Mouse (Mus musculus) kidney, adult 8-10 months (tissue): ENCODE data around the gene Celf2.

Experiments
- DNase-seq, 2 experiments: peaks; one replicate each; pipeline ENCODE4 v3.0.0; 2022

Celf2 gene

DNA sequence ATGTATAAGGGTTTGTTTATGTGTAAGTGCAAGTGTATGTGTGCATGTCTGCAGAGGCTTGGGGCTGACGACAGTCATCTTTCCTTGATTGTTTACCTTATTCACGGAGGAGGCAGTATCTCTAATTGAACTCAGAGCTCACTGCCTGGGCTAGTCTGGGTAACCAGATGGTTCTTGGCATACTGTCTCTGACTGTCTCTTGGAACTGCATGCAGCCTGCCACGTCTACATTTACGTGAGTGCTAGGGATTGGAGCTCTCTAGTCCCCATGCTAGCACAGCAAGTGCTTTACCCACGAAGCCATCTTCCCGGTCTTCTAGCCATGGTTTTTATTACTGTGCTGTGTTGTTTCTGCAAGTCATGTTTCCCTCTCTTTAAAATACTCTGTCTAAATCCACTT is 855.6 kb downstream of the Celf2 start:
- DNase-seq = no peak

DNA sequence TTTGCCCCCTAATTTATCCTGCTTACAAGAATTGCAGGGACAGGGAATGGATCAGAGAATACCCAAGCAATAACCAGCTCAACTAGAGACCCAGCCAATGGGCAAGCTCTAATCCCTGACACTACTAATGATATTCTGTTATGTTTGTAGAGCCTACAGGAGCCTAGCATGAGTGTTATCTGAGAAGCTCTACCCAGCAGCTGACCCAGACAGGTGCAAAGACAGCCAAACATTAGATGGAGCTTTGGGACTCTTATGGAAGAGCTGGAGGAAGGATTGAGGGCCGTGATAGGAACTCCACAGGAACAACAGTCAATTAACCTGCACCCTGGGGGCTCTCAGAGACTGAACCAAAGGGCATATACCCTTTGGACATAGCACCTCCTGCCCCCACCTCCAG is 857.7 kb downstream of the Celf2 start:
- no peak for DNase-seq

DNA sequence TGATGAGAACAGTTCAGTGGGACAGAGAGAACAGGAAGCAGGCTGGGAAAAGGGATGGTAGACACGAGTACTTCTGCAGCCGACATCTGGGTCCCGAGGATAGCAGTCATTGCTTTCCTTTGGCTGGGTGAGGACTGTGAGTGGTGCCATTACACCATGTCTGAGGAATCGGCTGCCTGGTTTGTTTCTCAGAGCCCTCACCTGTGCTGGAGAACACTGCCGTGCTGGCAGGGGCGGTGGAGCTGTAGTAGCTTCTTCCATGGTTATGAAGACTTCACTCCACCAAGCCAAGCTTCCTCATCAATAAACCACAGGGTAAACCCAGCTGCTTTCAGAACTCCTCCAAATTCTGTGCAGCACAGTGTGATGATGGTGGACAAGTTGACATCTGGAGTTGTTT is 860.5 kb downstream of the Celf2 start:
- no peak for DNase-seq

DNA sequence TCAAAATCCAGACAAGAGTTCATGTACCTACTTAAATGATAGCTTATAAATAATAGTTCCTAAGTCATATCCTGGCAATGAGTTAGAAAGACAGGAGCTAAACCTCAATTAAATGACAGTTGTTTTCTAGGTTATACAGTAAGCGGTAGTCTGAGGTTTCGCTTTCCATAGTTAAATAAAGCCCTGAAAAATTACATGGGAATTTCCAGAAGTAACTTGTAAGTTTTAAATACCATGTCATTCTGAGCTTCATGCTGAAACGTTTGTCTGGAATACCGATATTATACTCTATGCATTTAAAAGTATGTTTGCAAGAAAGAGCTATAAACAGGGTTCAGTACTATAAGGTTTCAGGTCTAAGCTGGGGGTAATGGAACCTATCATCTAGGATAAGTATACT is 862.3 kb downstream of the Celf2 start:
- no peak for DNase-seq

DNA sequence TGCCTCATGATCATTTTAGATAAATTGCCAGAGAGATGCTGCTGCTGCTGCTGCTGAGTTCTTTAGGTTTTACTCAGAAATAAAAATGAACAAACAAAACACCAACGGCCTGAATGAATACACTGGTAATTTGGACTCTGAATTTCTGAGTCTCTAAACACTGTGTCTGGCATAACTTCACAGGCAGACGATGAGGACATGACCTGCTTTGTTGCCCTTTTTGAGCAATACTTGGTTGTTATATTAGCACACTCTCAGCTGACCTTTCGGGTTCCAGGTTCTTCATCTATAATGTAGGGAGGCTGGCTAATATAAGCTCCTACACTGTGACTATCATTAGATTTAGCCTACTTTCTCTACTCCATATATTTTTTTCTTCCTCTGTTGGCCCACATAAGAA is 863.0 kb downstream of the Celf2 start:
- DNase-seq = no peak

DNA sequence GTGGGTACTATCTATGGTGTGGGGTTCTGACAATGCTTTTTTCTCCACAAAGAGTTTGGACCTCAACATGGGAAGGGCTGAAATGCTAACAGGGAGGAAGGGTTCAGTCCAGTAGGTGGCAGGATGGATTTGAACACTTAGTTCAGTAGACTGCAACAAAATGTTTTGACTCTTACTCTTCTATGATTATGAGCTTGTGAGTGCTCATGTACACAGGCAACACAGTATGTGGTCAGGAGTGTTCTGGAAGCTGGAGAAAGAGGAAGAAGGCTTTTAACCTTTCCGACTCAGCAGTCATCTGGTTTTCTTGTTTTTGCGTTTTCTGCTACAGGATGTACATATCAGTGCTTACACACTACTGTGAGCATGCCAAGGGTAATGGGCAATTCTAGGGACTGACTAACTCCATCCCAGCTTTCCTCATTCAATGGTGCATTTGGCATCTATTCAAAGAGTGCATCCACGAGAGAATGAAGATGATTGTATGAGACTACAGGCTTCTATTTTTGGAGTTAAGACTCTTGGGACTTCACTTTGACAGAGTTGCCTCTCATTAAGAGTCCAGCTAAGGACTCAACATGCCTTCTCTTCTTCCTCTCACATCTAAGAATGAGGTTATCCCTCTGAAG is 867.0 kb downstream of the Celf2 start:
- no peak for DNase-seq

DNA sequence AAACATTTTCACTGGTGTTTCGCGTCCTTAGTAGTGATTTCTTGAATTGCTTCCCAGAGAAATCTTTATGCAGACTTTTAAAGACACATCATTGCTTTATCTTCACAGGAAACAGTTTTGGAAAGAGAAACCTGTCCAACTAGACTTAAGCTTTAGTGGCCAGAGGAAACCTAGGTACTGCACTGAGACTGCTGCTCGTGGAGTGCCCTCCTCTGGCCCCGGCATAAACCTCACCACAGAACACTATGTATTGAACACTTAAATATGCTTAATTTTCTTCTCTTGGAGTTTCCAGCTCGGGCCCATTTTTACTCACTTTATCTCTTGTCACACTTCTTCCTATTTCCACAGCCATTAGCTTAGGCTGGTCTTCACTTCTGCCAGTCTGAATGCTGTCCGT is 870.0 kb downstream of the Celf2 start:
- DNase-seq = no peak

DNA sequence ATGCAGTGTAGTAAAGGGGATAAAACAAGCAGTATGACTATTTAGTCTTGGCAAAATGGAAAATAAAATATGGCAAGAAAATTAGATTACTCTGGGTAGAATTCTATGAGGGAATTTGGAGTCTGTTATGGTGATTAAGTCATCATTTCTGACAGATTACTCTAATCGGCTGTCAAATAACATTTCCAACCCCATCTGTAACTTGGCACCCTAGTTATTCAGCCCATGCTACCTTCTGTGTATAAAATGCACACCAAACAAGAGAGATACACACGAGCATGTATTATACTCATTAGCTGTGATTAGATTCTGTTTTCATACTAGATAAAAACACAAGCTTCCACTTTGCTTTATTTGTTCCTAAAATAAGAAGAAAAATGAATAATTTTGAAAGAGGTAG is 872.2 kb downstream of the Celf2 start:
- DNase-seq = no peak

DNA sequence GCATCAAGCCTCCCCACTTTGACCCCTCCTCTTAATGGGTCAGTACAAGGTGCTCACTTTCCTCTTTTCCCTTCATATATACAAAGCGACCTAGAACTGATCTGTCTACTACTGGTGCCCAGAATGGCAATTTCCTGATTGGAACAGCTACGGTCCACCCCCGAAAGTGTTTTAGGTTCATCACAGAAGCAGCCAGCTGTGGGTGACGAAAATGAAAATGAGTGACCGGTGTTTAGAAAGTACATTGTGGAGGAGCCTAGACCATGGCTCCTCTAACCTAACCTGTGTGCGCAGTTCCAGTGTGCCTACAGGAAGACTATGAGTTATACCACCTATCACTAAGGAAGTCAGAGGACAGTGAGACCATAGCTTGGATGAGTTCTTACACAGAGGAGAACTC is 874.5 kb downstream of the Celf2 start:
- DNase-seq = no peak

DNA sequence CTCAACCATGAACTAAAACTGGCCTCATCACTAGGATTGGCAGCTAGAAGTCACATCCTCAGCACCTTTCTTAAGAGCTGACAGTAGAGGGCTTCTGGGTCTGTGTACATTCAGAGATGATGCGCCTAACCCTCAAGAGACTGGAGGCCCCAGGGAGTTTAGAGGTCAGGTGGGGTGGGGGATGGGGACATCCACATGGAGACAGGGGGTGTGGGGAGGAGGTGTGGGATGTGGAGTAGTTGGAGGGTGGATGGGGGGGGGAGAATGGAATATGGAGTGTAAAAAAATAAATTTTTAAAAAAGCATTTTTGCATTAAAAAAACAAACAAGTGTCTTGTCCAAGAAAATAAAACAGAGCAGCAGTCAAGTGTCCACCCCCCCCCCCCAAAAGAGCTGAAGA is 876.2 kb downstream of the Celf2 start:
- DNase-seq = no peak

DNA sequence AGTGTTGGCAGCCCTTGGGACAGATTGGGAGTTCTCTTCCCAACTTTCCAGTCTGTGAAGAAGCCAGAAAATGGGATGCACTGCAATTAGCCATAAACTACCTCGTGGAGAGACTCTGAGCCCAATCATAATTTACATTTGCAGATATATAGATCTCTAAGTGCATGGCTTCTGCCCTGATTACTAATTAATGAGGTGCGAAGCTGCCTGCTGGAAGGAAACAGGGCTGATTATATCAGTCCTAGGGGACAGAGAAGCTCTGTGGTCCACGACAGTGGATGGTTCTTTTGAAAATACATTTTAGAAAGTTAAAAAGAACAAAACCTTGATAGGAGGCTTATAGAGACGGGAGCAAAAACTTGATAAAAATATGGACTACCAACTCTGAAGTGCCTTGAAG is 885.6 kb downstream of the Celf2 start:
- DNase-seq = no peak

DNA sequence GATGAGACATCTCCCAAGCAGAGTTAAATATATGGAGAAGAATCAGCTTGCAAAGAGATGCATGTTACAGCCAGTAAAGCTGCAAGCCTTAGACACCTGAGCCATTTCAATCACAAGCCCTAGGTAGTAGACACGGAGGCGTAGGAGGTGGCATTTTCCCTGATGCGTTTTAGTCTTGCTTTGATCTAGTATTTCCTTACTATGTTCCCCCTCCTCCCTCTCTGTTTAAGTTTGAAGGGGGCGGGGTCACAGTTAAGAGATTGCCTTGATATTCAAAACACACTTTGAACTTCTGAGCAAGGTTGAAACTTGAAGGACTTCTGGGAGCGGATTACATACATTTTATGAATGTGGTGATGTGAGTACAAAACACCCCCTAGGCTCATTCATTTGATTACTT is 887.3 kb downstream of the Celf2 start:
- no peak for DNase-seq

DNA sequence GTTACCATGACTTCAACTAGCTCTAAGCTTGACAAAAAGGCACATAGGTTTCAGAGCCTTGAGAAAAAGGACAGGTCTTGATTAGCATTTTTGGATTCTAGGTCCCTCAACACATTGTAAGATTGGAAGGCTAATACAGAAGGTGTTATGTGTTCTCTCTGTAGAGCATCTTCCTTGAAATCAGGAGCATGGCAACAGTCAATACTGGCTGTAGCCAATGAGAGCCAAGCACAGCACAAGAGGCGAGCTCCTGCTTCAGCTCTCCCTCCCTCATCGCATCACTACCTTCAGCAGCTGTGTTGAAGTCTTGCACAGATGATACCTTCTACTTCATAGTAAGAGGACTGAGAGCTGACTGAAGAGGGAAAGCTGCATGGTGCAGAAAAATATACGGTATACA is 890.5 kb downstream of the Celf2 start:
- no peak for DNase-seq

DNA sequence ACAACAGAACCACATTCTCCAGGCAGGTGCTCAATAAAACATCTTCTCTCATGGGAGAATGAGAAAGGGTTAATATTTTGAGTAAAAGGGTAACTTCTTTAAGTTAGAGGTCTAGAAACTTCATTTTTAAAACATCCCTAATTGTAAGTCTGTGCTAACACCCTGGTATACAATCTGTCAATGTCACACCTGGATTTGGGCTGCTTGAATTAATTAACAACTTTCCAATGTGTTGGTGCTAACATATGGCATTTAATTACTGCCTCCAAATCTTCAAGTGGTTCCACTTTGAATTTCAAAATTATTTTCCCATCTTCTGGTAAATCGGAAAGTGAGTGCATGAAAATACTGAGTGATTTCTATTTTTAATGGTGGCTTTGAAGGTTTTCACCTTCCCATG is 890.9 kb downstream of the Celf2 start:
- no peak for DNase-seq

DNA sequence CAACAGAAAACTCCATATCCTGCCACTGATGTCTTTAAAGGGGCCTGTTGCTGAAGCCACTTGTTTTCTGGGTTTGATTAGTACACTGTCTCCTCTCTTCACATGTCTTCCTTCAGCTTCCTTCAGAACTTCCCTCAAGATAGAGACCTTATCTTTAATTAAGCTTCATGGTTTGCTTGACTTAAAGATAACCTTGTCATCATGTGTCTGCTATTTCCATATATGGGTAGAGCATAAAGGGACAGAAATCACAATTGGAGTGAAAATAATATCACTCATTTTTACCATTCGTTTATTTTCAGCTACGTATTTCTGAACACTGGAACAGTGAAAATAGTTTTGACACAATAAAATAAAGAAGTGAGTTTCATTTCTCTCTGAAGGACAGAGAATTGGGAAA is 905.0 kb downstream of the Celf2 start:
- DNase-seq = no peak

DNA sequence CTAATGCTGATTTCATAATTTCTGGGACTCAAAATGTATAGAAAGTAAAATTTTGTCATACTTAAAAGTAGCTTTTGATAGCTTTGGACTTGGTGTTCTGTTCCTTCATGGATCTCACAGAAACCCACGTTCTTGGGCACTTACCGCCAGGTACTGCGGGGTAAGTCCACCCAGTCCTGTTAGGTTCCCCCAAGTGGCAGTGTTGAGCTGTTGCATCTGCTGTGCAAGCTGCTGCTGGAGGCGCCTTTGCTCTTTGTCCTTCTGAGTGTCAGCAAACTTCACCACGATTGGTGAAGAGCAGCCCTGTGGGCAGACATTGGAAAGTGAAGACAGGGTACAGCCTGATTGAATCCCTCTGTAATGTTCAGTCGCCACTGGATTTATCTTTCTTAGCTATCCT is 905.5 kb downstream of the Celf2 start:
- no peak for DNase-seq

DNA sequence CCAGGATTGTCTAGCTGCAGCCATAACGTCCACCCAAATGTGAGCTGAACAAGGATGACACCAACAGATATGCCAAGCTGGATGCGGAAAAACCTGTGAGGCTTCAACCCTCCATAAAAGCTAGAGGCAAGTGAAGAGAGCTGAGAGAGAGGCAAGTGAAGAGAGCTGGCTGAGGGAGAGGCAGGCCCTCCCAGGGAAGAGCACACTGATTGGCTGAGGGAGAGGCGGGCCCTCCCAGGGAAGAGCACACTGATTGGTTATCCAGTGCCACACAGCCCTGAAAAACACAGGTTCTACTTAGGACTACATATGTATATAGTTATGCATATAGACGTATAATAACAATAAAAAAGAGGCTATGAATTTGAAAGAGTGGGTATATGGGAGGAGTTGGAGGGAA is 907.2 kb downstream of the Celf2 start:
- DNase-seq = no peak

DNA sequence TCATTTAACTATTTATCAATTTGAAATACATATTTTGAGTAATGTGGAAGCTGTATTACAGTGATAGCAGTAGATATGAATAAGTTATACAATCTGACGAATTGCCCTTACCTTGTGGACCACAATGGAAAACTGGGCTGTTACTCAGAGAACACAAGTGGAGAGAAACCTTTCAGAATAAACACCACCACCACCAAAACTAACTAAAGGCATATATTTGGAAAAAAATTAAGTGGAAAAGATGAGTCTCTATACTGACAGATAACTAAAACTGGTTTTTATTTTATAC is 910.5 kb downstream of the Celf2 start:
- no peak for DNase-seq

DNA sequence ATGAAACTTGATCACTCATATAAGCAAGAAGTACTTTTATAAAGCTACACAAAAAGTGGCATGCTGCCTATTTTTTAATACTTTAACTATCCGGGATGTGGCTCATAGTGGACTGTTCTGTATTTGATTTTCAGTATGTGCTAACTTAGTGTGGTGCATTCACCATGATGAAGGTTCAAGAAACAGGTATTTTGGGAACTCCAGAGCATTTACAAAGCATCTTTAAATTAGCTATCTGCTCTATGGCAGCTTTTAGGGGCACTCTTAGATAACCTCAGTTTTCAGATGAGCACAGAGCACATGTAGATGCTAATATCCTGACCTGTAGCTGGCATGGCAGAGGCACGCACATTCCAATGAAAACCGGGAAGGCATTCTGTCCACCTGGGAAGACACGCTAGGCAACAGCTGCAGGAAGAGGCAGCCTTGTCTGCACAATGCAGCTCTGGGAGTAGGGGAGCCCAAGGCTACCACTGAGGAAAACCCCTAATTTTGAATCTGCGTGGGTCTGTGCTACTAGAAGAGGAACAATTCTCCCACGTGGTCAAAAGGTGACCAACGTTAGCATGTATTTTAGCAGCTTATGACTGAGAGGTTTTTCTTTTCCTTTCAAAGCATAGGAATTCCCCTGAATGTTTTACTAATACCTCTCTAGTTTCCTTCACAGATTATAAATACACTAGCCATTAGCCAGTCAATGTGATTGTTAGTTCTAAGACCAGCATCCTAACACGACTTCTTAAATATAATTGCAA is 911.1 kb downstream of the Celf2 start:
- no peak for DNase-seq

DNA sequence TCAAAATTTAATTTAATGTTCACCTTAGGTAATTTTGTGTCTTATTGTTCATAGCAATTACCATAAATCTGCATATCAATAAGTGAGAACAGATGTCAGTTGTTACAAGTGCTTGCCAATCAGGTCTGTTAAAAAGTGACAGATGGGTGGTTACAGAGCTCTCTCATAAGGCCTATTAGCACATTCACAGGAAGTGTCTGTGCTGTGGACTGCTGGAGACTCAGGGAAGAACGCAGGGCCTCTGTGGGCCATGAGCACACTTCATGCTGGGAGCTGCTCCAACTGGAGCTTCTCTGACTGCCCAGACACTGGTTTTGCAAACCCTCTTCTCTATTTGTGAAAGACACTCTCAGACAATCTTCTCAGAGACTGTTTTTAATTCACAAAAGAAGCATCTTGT is 914.6 kb downstream of the Celf2 start:
- no peak for DNase-seq

DNA sequence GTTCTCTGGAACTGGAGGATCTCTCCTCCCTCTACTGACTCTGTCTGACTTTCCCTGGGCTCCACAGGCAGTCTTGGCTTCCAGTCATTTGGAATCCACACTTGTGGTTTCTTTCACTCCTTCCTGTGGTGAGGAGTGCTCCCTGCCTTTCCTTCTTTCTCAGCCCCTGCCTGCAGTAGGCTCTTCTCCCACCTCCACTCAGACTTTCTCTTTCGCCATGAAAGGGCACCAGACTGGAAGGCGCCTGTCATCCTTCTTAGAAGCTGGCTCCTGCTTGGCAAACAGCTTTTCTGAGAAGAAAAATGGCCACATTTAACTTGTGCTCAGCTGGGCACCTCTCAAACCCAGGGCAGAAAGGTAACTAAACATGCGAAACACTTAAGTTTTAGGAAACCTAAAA is 915.2 kb downstream of the Celf2 start:
- DNase-seq = no peak

DNA sequence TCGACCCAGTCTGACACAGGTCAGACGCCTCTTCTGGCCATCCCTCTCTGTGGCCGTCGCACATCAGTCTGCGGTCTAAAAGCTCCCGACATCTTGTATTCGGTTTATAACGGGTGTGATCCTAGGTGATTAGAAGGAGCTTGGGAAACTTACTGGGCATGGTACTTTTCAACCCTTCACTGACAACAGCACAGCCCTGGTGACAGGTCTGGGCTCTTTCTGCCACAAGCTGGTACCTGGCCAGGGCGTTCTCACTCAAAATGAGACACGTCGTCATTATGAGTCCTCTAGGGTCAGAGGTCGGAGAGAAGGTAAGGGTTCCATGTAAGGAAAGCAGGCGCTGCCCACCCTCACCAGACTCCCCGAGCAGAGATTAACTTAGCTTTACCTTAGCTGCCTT is 915.6 kb downstream of the Celf2 start:
- DNase-seq = no peak

DNA sequence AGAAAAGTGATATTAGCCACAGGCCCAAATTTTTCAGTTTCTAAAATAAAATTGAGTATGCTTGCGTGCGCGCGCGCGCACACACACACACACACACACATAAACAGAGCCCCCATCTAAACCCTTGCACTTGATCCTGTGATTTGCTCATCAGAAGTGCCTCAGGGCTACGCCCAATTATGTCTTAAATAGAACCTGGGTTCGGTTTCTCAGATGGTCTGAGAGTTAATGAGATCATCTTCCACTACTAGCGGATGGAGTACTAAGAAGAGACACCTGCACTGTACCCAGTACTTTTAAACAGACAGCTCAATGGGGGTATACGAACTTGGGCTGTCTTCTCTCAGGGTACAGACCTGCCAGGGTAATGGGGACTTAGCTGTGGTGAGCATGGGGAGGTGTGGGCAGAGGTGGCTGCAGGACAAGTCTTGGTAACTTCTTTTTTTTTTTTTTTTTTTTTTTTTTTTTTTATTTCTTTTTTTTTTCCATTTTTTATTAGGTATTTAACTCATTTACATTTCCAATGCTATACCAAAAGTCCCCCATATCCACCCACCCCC is 923.2 kb downstream of the Celf2 start:
- no peak for DNase-seq

DNA sequence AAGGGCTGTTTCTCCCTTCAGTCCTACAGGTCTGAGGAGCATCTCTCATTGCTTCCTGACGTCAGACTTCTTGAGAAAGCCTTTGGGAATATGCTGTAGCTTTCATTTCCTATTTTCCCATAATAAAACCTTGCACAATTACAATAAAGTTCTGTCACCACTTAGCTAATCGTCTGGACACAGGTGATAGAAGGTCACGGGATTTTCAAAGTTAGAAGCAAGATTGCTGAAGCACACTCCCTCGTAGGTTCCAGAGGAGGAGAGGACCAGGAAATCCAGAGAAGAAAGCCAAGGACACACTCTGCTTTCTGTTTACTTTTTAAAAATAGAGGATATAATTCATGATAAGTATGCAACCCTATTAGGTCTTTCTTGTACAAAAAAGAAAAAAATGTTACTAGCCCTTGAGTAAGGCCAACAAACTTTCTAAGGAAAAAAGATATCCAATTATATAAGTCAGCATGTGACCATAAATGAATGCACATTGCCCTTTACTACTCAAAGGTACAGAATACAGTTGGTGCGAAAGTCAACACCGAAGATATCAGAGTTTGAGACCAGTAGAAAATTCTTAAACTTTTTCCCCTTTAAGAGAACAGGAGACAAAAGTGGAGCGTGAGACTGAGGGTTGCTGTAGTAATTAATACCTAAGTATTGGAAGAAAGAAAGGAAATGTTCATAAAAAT is 924.2 kb downstream of the Celf2 start:
- no peak for DNase-seq
